Mouse (Mus musculus): Measurements from ENCODE around the gene Thbs1.

Gene Thbs1

GRCm38 (mm10) chr2:118111488-118112131, at the start of gene Thbs1:
Gene Thbs1, plus strand, starts transcription at chr2:118111876.
- in situ Hi-C loops (cut with MboI), result loop anchor here (10.0 kb wide), 1 partner anchor 327 kb away; no protein-coding TSS in a partner anchor

DNA sequence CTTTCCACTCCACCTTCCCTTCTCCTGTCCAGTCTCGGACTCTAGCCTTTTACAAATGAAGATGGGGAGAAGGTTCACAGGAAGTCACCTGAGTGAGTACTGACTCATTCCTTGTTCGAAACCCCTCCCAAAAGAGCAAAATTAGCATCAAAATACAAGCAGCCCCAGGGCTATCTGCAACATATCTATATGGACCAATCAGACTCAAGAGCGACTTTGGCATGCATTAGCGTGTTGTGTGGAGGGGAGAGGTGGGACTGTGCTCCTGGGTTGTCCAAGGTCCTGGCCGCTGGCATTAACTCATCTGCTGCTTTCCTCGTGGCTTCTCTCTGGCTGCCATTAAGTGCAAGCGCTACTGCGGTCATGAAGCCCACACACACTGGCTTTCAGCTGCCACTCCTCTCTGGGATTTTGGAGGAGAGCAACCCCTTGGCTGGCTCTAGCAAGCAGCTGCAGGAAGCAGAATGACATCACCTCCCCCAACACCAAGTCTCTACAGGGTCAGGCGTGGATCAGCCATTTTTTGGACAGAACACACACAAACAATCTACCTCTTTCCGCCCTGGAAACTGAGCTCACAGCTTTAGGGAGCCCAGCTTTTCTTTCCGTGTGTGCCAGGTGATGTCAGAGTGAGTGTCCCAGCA, 47.4 kb upstream of the Thbs1 start:
- in situ Hi-C loops (cut with MboI), result no loop called here

DNA sequence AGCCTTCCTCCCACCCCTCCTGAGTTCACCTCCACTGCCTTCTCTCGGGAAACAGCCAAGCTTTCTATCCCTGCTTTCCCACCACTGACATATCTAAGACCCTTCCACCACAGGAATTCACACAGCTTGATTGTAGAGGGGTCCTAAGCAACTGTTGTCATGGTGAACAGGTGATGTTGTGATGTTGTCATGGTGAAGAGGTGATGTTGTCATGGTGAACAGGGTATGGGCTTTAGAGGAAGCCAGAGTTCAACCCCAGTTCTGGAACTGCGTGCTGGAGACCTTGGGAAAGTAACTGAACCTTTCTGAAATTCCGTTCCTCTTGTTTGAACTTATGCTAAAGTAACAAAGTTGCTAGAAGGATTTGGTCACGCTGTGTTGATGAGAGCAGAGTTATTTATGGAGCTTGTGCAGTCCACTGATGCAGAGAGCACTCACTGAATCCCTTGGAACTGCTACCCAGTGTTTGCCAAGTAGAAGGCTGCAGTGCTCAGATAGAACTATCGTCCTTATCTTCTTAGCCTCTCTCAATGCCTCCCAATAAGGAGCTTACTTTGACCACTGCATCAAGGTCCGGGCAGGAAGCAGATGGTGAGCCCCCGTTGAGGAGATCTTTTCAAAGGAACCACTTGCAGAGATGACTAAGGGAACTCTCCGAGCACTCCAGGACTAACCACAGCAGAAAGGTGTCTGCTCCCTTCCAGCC, 45.5 kb upstream of the Thbs1 start:
- in situ Hi-C loops (cut with MboI), result no loop called here

GRCm38 (mm10) chr2:118069975-118070374, 41.7 kb upstream of the Thbs1 start:
- in situ Hi-C loops (cut with MboI), result no loop called here

DNA sequence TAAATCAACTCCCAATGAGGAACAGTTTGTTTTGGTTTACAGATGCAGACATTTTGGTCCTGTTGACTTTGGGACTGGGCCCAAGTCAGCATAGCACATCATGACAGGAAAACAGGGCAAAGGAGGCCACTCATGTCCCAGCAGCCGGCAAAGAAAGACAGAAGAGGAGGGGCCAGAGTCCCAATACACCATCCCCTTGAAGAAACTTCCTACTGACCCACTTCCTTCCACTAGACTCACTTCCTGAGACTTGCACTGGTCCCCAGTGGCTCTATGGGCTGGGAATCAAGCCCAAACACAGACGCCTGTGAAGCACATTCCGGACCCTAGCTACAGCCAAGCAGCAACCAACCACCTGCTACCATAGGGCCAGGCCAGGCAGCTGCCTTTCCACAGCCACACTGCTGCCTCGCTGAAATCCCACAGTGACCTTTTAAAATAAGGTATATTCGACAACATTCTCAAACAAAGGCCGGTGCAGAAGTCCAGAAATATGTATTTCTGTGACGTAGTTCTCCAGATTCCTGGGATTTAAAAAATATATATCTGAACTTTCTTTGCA, 38.8 kb upstream of the Thbs1 start:
- in situ Hi-C loops (cut with MboI), result no loop called here

DNA sequence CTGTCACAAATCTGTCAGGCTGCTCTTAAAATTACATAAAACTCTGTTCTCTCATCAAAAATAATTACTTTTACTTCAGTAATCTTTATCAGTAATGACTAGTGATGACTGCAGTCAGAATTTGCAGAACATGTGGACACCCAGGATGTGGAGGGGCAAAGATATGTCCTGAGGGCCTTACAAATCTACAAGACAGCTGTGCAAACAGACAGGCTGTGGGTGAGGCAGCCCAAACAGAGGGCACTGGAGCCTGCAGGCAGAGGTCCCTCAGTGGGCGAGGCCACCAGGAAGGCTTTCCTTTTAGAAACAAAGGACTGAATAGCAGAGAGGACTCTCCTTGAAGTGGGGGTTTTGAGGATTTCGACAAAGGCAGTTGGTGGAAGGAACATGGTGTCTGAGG, 37.6 kb upstream of the Thbs1 start:
- in situ Hi-C loops (cut with MboI), result no loop called here

GRCm38 (mm10) chr2:118075165-118075564, 36.5 kb upstream of the Thbs1 start:
- in situ Hi-C loops (cut with MboI), result no loop called here

- in situ Hi-C loops (cut with MboI), result no loop called here
These were observed 32.5 kb upstream of the Thbs1 start for GRCm38 (mm10) chr2:118079131-118079530.

- in situ Hi-C loops (cut with MboI), result no loop called here
These were observed 30.1 kb upstream of the Thbs1 start for GRCm38 (mm10) chr2:118081581-118081980.

DNA sequence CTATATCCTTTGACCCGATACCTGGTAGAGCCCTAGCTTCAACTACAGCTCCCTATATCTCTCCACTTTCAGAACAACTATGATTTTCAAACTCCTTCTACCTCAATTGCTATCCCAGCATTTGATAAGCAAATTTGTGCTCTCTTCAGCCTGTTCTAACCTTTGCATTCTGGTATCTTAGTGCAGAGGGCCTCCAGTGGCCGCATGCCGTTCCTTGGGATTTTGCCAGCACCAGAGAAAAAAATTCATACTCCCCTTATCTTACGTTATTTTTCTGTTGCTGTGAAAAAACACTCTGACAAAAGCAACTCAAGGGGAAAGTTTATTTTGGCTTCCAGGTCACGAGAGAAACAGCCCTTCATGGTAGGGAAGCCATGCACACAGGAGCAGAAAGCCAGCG, 28.0 kb upstream of the Thbs1 start:
- in situ Hi-C loops (cut with MboI), result no loop called here

DNA sequence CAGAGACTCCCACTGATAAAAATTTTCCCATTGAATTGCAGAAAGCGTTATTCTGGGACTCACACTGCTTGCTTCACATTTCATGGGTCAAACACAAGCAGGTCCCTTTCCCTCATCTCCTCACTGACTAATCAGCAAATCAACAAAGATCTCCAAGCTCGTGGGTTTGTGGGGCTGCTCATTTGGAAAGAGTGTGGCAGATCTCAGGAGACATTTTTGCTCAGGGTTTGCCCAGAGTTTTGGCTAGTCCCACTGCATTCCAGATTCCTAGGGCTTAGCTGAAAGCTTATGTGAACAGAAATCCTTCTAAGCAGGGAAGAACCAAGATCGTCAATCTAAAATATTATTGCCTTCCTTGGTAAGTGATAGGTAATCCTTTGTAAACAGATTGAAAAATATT, 27.0 kb upstream of the Thbs1 start:
- in situ Hi-C loops (cut with MboI), result no loop called here

GRCm38 (mm10) chr2:118085647-118086046, 26.0 kb upstream of the Thbs1 start:
- in situ Hi-C loops (cut with MboI), result no loop called here

- in situ Hi-C loops (cut with MboI), result no loop called here
These were observed 24.5 kb upstream of the Thbs1 start for GRCm38 (mm10) chr2:118087044-118087726.

DNA sequence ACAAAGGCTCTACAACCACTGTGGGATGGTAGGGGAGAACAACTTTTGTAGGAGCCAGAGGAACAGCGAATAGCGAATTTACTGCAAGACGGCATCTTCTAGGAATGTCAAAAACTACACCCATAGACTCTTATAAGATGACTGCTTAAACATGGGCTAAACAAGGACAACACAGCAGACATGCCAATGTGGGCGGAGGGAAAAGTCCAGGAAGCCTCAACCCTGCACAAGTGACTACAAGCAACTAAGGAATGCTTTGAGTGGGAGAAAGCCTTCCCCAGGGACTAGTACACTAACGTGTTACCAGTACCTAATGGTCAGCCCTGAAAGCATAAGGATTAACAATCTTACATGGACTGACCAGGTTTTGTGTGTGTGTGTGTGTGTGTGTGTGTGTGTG, 20.4 kb upstream of the Thbs1 start:
- in situ Hi-C loops (cut with MboI), result no loop called here

DNA sequence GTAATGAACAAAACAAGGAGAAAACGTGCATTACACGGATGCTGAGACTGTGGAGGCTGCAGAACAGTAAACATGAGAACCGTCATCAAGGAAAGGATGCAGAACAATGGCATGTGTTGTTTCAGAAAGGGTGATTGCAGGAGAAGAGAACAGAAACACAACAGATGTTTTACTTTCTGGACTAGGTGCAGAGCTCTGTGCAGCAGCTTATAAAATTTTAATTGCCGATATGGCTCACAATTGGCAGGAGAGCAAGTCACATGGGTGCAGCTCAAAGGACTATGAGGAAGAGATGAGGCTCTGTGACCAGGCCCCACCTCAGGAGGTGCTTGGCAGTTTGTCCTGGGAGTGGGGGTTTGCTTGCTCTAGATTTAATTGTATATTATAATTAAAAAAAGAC, 12.6 kb upstream of the Thbs1 start:
- in situ Hi-C loops (cut with MboI), result no loop called here

- in situ Hi-C loops (cut with MboI), result no loop called here
These were observed 9.5 kb upstream of the Thbs1 start for GRCm38 (mm10) chr2:118102169-118102568.

DNA sequence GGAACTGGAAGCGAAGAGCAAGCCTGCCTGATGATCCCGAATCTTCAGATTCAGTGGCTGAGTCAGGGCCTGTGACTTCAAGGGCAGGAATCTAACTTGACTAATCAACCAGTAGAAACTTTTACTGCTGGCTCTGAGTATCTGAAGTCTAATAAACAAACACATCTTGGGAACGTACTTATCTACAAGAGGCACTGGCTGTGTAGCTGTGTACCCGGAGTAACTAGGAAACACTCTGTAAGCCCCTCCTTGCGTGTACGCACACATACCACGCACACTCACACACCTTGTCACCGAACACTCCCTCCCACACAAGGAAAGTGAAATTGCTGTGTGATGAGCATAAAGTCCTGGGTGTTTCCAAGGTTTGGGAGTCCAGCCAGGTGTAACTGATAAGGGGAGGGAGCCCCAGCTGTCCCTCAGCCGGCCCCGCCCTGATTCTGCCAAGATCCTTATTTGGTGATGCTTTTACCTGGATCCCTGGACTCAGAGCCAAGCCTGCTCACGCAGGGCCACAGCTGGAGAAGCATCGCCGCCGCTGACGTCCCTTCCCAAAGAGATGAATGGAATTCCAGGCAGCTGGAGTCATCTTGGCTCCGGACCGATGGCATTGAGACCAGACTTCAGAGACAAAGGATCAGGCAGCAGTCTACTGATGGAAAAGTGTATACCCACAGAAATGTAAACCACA, 1.3 kb upstream of the Thbs1 start:
- in situ Hi-C loops (cut with MboI), result loop anchor here (10.0 kb wide), 1 partner anchor 326 kb away; no protein-coding TSS in a partner anchor

GRCm38 (mm10) chr2:118111116-118111487, 574 bp upstream of the Thbs1 start:
- in situ Hi-C loops (cut with MboI), result loop anchor here (10.0 kb wide), 1 partner anchor 326 kb away; no protein-coding TSS in a partner anchor

- in situ Hi-C loops (cut with MboI), result loop anchor here (10.0 kb wide), 1 partner anchor 328 kb away; no protein-coding TSS in a partner anchor
These were observed 762 bp downstream of the Thbs1 start for GRCm38 (mm10) chr2:118112438-118112837.

DNA sequence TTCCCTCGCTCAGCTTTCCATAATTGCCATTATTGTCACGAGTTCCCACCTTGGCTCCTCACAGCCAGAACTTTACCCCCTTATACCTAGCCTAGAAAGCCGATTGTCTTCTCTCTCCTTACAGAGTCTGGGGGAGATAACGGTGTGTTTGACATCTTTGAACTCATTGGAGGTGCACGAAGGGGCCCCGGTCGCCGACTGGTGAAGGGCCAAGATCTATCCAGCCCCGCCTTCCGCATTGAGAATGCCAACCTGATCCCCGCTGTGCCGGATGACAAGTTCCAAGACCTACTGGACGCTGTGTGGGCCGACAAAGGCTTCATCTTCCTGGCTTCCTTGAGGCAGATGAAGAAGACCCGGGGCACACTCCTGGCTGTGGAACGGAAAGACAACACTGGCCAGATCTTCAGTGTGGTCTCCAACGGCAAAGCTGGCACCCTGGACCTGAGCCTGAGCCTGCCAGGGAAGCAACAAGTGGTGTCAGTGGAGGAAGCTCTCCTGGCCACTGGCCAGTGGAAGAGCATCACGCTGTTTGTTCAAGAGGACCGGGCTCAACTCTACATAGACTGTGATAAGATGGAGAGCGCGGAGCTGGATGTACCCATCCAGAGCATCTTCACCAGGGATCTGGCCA, 1.3 kb downstream of the Thbs1 start:
- in situ Hi-C loops (cut with MboI), result loop anchor here (10.0 kb wide), 1 partner anchor 328 kb away; no protein-coding TSS in a partner anchor

Data from mature B cell (primary cell).